Mouse (Mus musculus): Measurements from ENCODE around the gene Ranbp3l. TPM values are rescaled to one million over a fixed set of nuclear protein-coding genes. Genes with fewer than 3 reads are reported as not detected.

Ranbp3l gene
- polyA plus RNA-seq, 1 experiment from 2014 or later: not detected

DNA sequence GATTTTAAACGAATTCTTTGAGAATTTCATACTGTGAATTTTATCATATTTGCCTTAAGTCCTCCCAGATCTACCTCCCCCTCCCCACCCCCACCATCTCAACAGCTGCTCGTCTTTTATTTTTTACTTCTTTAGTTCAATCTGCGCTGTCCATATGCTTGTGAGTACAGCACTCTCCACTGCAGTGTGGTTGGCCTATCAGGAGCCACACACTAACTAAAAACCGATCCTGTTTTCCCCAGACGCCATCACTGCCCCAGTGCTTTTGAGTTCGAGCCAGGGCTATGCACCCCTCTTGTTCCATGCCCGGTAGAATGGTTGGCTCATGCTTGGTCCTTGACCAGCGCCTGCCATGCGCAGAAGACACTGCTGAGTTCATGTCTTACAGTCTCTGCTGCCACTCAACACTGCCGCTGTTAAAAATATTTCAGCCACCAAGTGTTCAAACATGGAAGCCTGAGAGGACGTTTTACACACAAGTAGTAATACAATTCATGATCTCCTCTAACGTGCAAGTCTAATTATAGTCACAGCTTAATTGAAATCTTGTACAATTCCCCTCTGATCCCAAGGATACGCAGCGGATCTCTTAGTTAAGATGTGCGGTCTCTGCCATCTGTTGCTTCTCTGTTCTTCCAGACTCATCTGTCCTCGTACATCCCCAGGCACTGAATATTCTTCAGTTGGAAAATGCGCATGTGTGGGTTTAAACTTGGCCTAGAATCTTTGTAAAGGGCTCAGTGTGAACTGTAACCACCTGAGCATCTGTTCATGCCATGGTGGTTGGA lies 120.3 kb downstream of the Ranbp3l start:
- no peak for DNase-seq (ENCODE audit: low spot score)
- 94% methylated on average over 17 of the region's 17 CpGs for WGBS
- H3K4me1 ChIP-seq: 0 out of 2 replicates have a peak, but pooled peaks cover 3% of the 10 kb centered on the region
- no peaks in the 10 kb centered on the region for H3K9me3 ChIP-seq (replicated peaks)
- peaks cover 84% of the 10 kb centered on the region for H3K36me3 ChIP-seq
- H3K27me3 ChIP-seq (ENCODE audit: low read depth, poor library complexity, severe bottlenecking): no peaks in the 10 kb centered on the region
- H3K27ac ChIP-seq: no peak overlapping the region
- H3K4me3 ChIP-seq: no peak overlapping the region

DNA sequence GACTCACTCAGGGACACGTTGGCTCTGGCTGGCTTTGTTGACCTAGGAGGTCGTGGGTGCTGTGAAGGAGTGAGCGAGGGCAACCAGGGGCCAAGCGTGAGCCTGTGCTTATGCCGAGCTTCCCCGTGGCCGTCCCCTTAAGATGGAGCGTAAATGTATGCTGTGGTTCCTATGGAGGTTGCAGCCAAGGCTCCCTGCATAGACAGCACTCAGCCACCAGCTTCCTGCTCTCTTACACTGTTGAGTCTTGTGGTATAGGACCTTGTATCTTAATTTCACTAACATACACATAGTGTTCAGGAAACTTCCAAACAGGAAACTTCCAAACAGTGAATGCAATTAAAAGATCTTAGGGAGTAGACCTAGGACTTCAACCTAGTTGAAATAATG lies 120.9 kb downstream of the Ranbp3l start:
- DNase-seq (ENCODE audit: low spot score): no peak
- H3K36me3 ChIP-seq: peaks cover 90% of the 10 kb centered on the region
- H3K4me1 ChIP-seq: 0 out of 2 replicates have a peak, but pooled peaks cover 3% of the 10 kb centered on the region
- no peak overlapping the region for H3K4me3 ChIP-seq
- H3K9me3 ChIP-seq (replicated peaks): no peaks in the 10 kb centered on the region
- H3K27ac ChIP-seq: no peak overlapping the region
- 87% methylated on average over 8 of the region's 8 CpGs for WGBS
- no peaks in the 10 kb centered on the region for H3K27me3 ChIP-seq (ENCODE audit: low read depth, poor library complexity, severe bottlenecking)

DNA sequence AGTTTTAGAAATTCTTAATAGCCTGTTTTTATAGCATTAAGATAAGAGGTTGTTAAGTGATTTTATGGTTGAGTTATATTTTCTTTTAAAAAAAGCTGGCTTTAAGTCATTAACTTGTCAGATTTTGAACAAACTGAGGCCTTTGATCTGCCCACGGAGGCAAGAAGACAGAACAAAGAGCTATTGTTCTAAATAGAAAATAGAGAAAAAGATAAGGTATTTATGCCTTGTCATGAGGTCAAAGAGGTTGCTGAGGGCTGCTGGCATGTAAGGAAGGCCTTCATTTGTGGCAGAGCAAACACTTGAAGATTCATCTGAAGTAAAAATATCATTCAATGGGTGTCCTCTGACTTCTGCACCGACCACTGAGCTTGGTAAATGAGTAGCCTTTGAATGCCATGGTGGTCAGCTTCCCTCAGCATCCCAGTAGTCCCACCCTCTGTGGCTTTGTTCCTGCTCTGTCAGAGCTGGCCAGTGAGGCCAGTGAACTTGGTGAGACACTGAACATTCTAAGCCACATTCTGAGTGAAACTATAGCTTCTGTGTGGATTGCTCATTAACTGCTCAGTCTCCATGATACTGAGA lies 121.5 kb downstream of the Ranbp3l start:
- no peak for DNase-seq (ENCODE audit: low spot score)
- no peaks in the 10 kb centered on the region for H3K27me3 ChIP-seq (ENCODE audit: low read depth, poor library complexity, severe bottlenecking)
- H3K27ac ChIP-seq: no peak overlapping the region
- H3K4me1 ChIP-seq: peaks cover 6% of the 10 kb centered on the region
- H3K36me3 ChIP-seq: peaks cover 92% of the 10 kb centered on the region
- H3K4me3 ChIP-seq: no peak overlapping the region
- WGBS: 70% methylated on average over 2 of the region's 2 CpGs
- H3K9me3 ChIP-seq (replicated peaks): no peaks in the 10 kb centered on the region

DNA sequence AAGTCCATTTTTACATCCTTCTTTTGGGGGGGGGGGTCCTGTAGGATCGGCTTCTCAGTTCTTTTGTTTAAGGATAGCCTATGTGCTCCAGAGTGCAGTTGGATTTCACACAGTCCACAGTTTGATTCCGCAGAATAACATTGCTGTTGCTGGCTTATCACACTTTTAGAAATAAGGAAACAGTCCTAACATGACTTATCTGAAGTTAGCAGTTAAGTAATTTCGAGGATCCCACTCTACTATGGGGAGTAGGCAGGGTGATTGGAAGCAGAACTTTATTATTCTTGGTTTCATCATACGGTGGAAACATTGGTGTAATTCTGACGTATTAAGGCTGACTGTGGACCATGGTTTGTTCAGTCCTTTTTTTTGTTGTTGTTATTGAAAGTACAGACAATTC lies 122.9 kb downstream of the Ranbp3l start:
- no peaks in the 10 kb centered on the region for H3K9me3 ChIP-seq (replicated peaks)
- H3K4me1 ChIP-seq: peaks cover 11% of the 10 kb centered on the region
- DNase-seq (ENCODE audit: low spot score): no peak
- no peaks in the 10 kb centered on the region for H3K27me3 ChIP-seq (ENCODE audit: low read depth, poor library complexity, severe bottlenecking)
- WGBS: 96% methylated on average over 5 of the region's 5 CpGs
- peaks cover 87% of the 10 kb centered on the region for H3K36me3 ChIP-seq
- H3K4me3 ChIP-seq: no peak overlapping the region
- no peak overlapping the region for H3K27ac ChIP-seq

DNA sequence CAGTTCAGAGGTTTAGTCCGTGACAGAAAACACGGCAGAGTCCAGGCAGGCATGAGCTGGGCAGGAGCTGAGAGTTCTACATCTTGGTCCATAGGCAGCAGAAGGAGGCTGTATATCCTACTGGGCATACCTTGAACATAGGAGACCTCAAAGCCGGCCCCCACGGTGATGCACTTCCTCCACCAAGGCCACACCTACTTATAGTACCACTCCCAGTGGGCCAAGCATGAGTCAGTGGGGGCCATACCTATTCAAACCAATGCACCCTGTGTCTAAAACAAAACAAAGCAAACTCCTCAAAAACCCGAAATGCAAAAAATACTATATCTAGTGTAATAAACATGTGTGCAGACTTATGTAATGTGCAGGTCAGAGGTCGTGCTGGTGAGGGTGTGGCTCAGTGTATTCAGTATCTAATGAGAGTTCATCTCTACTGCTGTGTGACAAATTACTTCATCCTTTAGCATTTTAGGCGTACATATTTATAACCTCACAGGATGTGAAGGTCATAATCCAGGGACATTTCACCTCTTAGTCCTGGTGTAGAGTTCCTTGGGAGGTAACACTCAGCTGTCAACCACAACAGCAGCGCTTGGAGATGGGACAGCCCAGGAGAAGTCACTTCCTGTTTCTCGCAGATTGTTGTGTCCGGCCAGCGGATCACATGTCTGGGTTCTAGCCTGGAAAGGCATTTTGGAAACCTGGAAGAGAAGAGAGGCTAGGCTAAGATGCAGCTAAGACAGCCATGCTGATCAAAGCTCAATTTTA lies 126.0 kb downstream of the Ranbp3l start:
- Histone ChIP-seq H3K27ac (no peak overlapping the region), H3K36me3 (peaks cover 84% of the 10 kb centered on the region), H3K4me1 (peaks cover 8% of the 10 kb centered on the region), H3K27me3 (ENCODE audit: low read depth, poor library complexity, severe bottlenecking) (no peaks in the 10 kb centered on the region), H3K4me3 (no peak overlapping the region), H3K9me3 (replicated peaks) (no peaks in the 10 kb centered on the region)
- WGBS: 76% methylated on average over 11 of the region's 11 CpGs
- no peak for DNase-seq (ENCODE audit: low spot score)

DNA sequence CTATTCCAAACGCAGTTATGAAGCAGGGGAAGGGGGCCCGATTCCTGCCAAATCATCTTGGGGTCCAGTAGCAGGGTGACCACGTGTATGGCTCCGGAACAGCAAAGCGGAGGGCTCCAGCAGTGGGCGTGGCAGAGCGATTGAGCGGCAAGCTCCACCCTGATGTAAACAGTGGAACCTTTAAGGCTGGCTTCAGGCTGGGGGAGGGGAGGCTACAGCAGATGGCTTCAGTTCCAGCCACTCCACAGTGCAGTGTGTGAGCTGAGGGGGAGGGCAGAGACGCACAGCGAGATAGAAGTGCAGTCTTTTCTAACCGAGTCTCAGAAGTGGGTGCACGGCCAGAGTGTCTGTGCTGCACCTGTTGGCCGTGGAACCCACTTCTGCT lies 126.6 kb downstream of the Ranbp3l start:
- Histone ChIP-seq H3K36me3 (peaks cover 86% of the 10 kb centered on the region), H3K27ac (0 out of 2 replicates have a peak overlapping the region, but pooled peaks have one; percentile 4)
- WGBS: 21% methylated on average over 13 of the region's 13 CpGs

DNA sequence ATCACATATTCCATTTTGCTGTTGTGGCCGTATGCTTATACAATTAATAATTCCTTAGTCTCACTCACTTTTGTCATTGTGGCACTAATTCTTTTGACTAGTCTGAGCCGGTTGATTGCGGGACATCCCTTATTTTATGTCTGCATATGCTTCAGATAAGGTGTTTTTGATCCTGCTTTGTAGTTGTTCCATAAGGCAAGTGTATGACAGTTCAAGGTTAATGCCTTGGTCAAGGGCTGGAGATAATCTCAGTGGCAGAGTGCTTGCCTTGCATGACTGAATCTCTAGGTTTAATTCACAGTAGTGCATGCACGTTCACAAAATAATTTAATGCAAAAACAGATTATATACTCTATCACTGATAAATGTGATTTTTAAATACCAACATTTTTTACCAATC lies 129.1 kb downstream of the Ranbp3l start:
- Histone ChIP-seq H3K36me3 (peaks cover 86% of the 10 kb centered on the region), H3K4me1 (peaks cover 8% of the 10 kb centered on the region), H3K4me3 (no peak overlapping the region), H3K9me3 (replicated peaks) (no peaks in the 10 kb centered on the region), H3K27me3 (ENCODE audit: low read depth, poor library complexity, severe bottlenecking) (no peaks in the 10 kb centered on the region), H3K27ac (no peak overlapping the region)
- 95% methylated on average over 4 of the region's 4 CpGs for WGBS
- no peak for DNase-seq (ENCODE audit: low spot score)

More for the DNA sequence above, 126.6 kb downstream of the Ranbp3l start:
- Histone ChIP-seq H3K9me3 (replicated peaks) (no peaks in the 10 kb centered on the region), H3K27me3 (ENCODE audit: low read depth, poor library complexity, severe bottlenecking) (no peaks in the 10 kb centered on the region), H3K4me3 (no peak overlapping the region), H3K4me1 (peaks cover 8% of the 10 kb centered on the region)
- peak; percentile 45 for DNase-seq (ENCODE audit: low spot score)

DNA sequence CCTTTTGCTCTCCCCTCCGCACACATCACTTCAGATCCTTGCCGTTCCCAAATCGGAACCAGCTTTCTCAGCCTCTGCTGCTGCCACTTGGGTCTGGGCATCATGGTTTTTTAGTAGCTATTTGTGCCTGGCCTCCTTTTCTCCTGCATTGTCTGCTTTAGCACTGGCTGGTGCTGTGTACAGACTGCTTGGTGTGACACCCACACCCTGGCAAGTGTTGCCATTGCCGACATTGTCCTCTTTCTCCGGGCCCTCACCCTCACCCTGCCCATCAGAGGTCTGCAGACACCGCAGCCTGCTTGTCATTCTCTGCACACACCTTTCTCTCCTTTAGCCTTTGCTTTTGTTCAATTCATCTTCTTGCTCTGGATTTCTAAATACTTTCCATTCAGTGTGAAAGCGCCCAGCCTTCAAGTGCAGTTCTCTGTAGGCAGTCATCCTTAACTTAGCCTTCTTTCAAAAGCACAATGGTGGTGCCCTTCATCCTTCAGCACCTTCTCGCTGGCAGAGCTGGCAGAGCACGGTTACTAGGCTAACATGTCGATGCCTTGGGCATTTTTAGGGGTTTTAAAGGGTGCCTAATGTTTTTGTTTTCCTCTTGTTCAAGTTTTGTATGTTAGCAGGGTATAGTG lies 132.8 kb downstream of the Ranbp3l start:
- H3K9me3 ChIP-seq (replicated peaks): no peaks in the 10 kb centered on the region
- H3K27ac ChIP-seq: no peak overlapping the region
- no peaks in the 10 kb centered on the region for H3K27me3 ChIP-seq (ENCODE audit: low read depth, poor library complexity, severe bottlenecking)
- DNase-seq (ENCODE audit: low spot score): no peak
- H3K4me1 ChIP-seq: no peaks in the 10 kb centered on the region
- WGBS: 95% methylated on average over 10 of the region's 10 CpGs
- H3K36me3 ChIP-seq: peaks cover 95% of the 10 kb centered on the region
- no peak overlapping the region for H3K4me3 ChIP-seq

DNA sequence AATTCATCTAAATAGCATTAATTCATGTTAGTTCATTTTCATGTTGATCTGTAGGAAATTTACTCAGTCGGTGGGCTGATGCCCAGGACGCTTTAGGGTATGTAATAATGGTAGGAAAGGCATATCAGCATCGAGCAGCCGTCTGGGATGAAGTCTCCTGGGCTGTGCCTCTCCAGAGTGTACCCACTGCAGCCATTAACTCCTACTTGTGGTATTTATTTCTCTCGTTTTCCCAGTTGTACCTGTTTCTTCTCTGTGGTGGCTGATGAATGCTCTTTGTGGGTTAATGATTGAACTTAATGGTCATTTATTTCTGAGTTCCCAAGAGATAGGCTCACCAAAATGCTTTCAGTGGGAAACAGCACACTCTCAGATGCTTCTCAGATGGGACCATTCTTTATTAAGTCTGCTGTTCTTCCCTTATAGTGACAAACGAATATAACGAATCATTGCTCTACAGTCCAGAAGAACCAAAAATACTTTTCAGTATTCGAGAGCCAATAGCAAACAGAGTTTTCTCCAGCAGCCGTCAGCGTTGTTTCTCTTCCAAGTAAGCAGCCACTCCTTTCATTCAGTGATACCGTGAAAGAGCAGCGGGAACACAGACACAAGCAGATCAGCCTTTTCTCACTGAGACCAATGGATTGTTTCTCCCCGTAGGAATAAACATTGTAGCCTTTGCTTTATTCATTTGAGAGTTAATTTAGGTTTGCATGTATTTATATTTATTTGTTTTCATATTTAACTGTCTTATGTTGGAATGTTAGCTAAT lies 138.7 kb downstream of the Ranbp3l start:
- Histone ChIP-seq H3K9me3 (replicated peaks) (no peaks in the 10 kb centered on the region), H3K27ac (no peak overlapping the region), H3K4me1 (no peaks in the 10 kb centered on the region), H3K27me3 (ENCODE audit: low read depth, poor library complexity, severe bottlenecking) (no peaks in the 10 kb centered on the region), H3K4me3 (no peak overlapping the region), H3K36me3 (peaks cover 91% of the 10 kb centered on the region)
- no peak for DNase-seq (ENCODE audit: low spot score)
- WGBS: 92% methylated on average over 13 of the region's 13 CpGs

DNA sequence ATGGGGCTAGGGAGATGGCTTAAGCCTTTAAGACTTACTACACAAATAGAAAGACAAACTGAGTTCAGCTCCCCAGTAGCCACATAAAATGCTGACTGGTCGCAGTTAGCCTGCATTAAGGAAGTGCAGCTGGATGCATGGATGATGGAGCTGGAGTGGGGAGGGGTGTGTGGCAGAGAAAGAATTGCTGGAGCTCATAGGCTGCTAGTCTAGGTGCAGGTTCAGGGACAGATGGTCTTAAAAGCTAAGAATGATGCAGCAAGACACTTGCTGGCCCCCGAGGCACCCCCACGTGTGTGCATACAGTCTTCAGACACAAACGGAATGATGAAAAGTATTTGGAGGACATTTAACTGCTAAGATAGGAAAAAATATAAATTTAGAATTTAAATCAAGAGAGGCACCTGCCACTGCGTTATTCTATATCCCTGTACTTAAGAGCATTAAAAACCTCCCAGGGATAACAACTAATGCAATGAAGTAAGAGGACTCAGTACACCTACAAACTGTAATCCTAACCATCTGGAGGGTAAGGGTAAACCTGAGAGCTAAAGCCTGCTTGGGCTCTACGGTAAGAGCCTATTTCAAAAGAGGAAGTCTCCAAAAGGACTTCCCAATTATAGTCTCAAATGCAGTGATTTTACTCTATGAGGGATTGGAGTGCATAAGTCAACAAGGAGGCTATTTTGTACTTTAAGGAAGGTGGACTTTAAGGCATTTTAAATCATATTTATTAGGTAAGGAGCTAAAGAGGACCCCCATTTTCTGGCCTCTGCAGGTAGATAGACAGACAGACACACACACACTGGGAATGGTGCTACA lies 143.0 kb downstream of the Ranbp3l start:
- no peaks in the 10 kb centered on the region for H3K27me3 ChIP-seq (ENCODE audit: low read depth, poor library complexity, severe bottlenecking)
- H3K27ac ChIP-seq: no peak overlapping the region
- no peaks in the 10 kb centered on the region for H3K4me1 ChIP-seq
- no peaks in the 10 kb centered on the region for H3K9me3 ChIP-seq (replicated peaks)
- WGBS: 89% methylated on average over 6 of the region's 6 CpGs
- H3K36me3 ChIP-seq: peaks cover 91% of the 10 kb centered on the region
- H3K4me3 ChIP-seq: no peak overlapping the region
- DNase-seq (ENCODE audit: low spot score): no peak

DNA sequence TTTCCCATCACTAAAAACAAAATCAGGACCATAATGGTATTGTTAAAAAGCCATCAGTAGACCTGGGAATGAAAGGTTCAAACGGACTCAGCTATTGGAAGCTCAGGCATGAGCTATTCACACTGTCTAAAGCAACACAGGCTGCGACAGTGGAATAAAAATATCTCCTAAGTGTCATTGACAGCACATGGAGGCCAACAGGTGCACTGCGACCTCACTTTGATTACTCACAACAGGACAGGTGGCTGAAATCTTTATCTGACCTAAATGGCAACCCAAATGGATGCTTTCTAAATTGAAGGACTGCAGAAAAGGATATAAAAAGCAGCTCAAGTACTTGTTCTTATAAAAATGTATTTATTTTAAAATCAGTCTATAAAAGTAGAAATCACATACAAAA lies 143.9 kb downstream of the Ranbp3l start:
- WGBS: 89% methylated on average over 3 of the region's 3 CpGs
- H3K36me3 ChIP-seq: peaks cover 92% of the 10 kb centered on the region
- H3K27ac ChIP-seq: no peak overlapping the region
- H3K9me3 ChIP-seq (replicated peaks): no peaks in the 10 kb centered on the region
- H3K4me3 ChIP-seq: no peak overlapping the region
- no peaks in the 10 kb centered on the region for H3K27me3 ChIP-seq (ENCODE audit: low read depth, poor library complexity, severe bottlenecking)
- no peaks in the 10 kb centered on the region for H3K4me1 ChIP-seq
- DNase-seq (ENCODE audit: low spot score): no peak
